Mouse (Mus musculus) heart, embryonic 14.5 days (tissue): ENCODE measurements around the gene 9130213A22Rik. TPM values are rescaled to one million over a fixed set of nuclear protein-coding genes. Genes with fewer than 3 reads are reported as not detected.

ENCODE experiments used
- ATAC-seq: fragments of 200-750 bp; cut with Nextera tagmentation; 2 replicates; pipeline ENCODE4 v1.8.0; 2017; ENCODE audit warnings: low read depth, moderate TSS enrichment; ENCODE audit not compliant: insufficient number of reproducible peaks, insufficient read depth, low FRiP score
- H3K27ac ChIP-seq, 2 experiments: fragments of 200-500 bp in 1 of 2; fragments of 300-500 bp in 1 of 2; sonication (generic) in 1 of 2; replicated peaks in 1 of 2; 2 replicates each; pipeline ENCODE4 v1.5.1; 2012 to 2014; ENCODE audit warnings: low read depth in 2 of 2, low read length in 2 of 2, control low read depth in 1 of 2, mild to moderate bottlenecking in 1 of 2, mixed read lengths in 1 of 2; ENCODE audit not compliant: control insufficient read depth in 1 of 2, insufficient read depth in 1 of 2
- H3K27me3 ChIP-seq: fragments of 300-500 bp; sonication (generic); 2 replicates; pipeline ENCODE4 v1.6.1; 2014; ENCODE audit warnings: mild to moderate bottlenecking, low read length, control low read depth; ENCODE audit not compliant: control insufficient read depth, insufficient read depth
- H3K36me3 ChIP-seq: fragments of 300-500 bp; sonication (generic); 2 replicates; pipeline ENCODE4 v1.6.1; 2014; ENCODE audit warnings: mild to moderate bottlenecking, control low read depth, low read length, mixed read lengths; ENCODE audit not compliant: control insufficient read depth, insufficient read depth
- H3K4me1 ChIP-seq, 2 experiments: fragments of 200-500 bp in 1 of 2; fragments of 300-500 bp in 1 of 2; sonication (generic) in 1 of 2; 2 replicates each; pipeline ENCODE4 v1.6.1; 2012 to 2014; ENCODE audit warnings: low read length in 2 of 2, control low read depth in 1 of 2, mixed read lengths in 1 of 2; ENCODE audit not compliant: control insufficient read depth in 2 of 2, insufficient read depth in 2 of 2
- H3K4me2 ChIP-seq: fragments of 300-500 bp; sonication (generic); 2 replicates; pipeline ENCODE4 v1.6.1; 2014; ENCODE audit warnings: mild to moderate bottlenecking, low read length
- H3K4me3 ChIP-seq, 2 experiments: fragments of 200-500 bp in 1 of 2; fragments of 300-500 bp in 1 of 2; sonication (generic) in 1 of 2; 2 replicates each; pipeline ENCODE4 v1.5.1; 2012 to 2014; ENCODE audit warnings: low read length in 2 of 2, mild to moderate bottlenecking in 2 of 2, control low read depth in 1 of 2, low read depth in 1 of 2, moderate library complexity in 1 of 2; ENCODE audit not compliant: control insufficient read depth in 1 of 2, insufficient read depth in 1 of 2
- H3K9ac ChIP-seq: fragments of 300-500 bp; sonication (generic); 2 replicates; pipeline ENCODE4 v1.6.1; 2014; ENCODE audit warnings: mild to moderate bottlenecking, low read length
- H3K9me3 ChIP-seq: fragments of 300-500 bp; sonication (generic); 2 replicates; pipeline ENCODE4 v1.6.1; 2016; ENCODE audit warnings: low read length, control low read depth; ENCODE audit not compliant: control insufficient read depth
- WGBS: fragments of 180-500 bp; shearing (Covaris S2); extraction: QIAGEN DNeasy Blood & Tissue Kit; methylation state at CpG from one replicate; pipeline ENCODE4 v1.1.7; 2014; 5-methylcytosine and 5-hydroxymethylcytosine counted together
- polyA plus RNA-seq: library from polyadenylated mRNA; unstranded; fragments of >200 nt; fragmentation: Nextera tagmentation; extraction: Ambion mirVana; gene quantifications from 2 replicates; pipeline ENCODE4 v1.2.1, GENCODE M21; 2014

The 9130213A22Rik gene
- polyA plus RNA-seq, 1 experiment from 2014 or later: 0.28 TPM

DNA sequence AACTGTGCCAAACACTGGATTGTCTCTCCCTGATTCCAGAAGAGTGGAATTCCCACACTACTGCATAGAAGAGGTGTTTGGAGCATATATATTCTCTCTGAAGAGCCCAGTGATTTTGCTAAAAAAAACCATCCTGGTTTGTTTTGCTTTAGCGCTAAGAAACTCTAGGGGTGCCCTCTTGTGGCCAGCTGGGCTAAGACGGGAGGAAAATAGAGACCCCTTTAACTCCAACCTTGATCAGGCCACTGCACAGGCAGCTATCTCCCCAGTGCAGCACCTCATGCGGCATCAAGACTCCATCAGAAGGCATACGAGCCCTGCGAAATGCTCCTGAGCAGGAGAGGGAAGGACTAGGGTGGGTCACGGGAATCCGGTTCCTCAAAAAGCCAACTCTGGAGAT, 28.1 kb upstream of the 9130213A22Rik start:
- Histone ChIP-seq H3K9ac (peak overlapping the region; percentile 4; the same call in 1 of the 2 replicates), H3K27me3 (peaks cover 29% of the 10 kb centered on the region; the same call in 1 of the 2 replicates), H3K9me3 (no peaks in the 10 kb centered on the region), H3K36me3 (no peaks in the 10 kb centered on the region), H3K4me3 (peak overlapping the region; percentile 8 to 17; a peak in 3 of 4 replicates), H3K4me2 (peak overlapping the region; percentile 40), H3K4me1 (peaks cover 5 to 6% of the 10 kb centered on the region in 2 experiments; a peak in 3 of 4 replicates), H3K27ac (no peak overlapping the region)
- ATAC-seq: no peak
- WGBS: 5% methylated on average over 7 of the region's 7 CpGs

- H3K4me3 ChIP-seq: no peak overlapping the region
- H3K9me3 ChIP-seq: no peaks in the 10 kb centered on the region
- no peak for ATAC-seq
- H3K4me2 ChIP-seq: no peak overlapping the region
- H3K36me3 ChIP-seq: no peaks in the 10 kb centered on the region
- peaks cover 23% of the 10 kb centered on the region; the same call in 1 of the 2 replicates for H3K27me3 ChIP-seq
- WGBS: 43% methylated on average over 6 of the region's 6 CpGs
- H3K9ac ChIP-seq: 0 out of 2 replicates have a peak overlapping the region, but pooled peaks have one; percentile 3
- peaks cover 5 to 6% of the 10 kb centered on the region in 2 experiments; a peak in 3 of 4 replicates for H3K4me1 ChIP-seq
- H3K27ac ChIP-seq: no peak overlapping the region
Observed at GRCm38 (mm10) chr11:69149728-69150127, 27.3 kb upstream of the 9130213A22Rik start.

- H3K9me3 ChIP-seq: no peaks in the 10 kb centered on the region
- H3K9ac ChIP-seq: no peak overlapping the region
- no peak overlapping the region for H3K4me3 ChIP-seq
- peaks cover 13% of the 10 kb centered on the region; the same call in 1 of the 2 replicates for H3K27me3 ChIP-seq
- H3K27ac ChIP-seq: no peak overlapping the region
- ATAC-seq: no peak
- no peaks in the 10 kb centered on the region for H3K36me3 ChIP-seq
- WGBS: 87% methylated on average over 5 of the region's 5 CpGs
- peaks cover 5 to 6% of the 10 kb centered on the region in 2 experiments; a peak in 3 of 4 replicates for H3K4me1 ChIP-seq
- H3K4me2 ChIP-seq: no peak overlapping the region
Observed at GRCm38 (mm10) chr11:69148451-69148960, 26.1 kb upstream of the 9130213A22Rik start.

GRCm38 (mm10) chr11:69147546-69147945, 25.2 kb upstream of the 9130213A22Rik start:
- 66% methylated on average over 7 of the region's 7 CpGs for WGBS
- H3K4me2 ChIP-seq: no peak overlapping the region
- H3K27ac ChIP-seq: no peak overlapping the region
- no peak overlapping the region for H3K9ac ChIP-seq
- H3K27me3 ChIP-seq: peaks cover 9% of the 10 kb centered on the region; the same call in 1 of the 2 replicates
- no peak for ATAC-seq
- no peaks in the 10 kb centered on the region for H3K36me3 ChIP-seq
- no peak overlapping the region for H3K4me3 ChIP-seq
- H3K4me1 ChIP-seq: peaks cover 5 to 6% of the 10 kb centered on the region in 2 experiments; a peak in 3 of 4 replicates
- no peaks in the 10 kb centered on the region for H3K9me3 ChIP-seq

- no peak overlapping the region for H3K4me3 ChIP-seq
- whole genome bisulfite sequencing: 85% methylated on average over 6 of the region's 6 CpGs
- ATAC-seq: no peak
- peaks cover 4 to 6% of the 10 kb centered on the region in 2 experiments; a peak in 2 of 4 replicates for H3K4me1 ChIP-seq
- H3K9me3 ChIP-seq: no peaks in the 10 kb centered on the region
- no peak overlapping the region for H3K27ac ChIP-seq
- no peak overlapping the region for H3K4me2 ChIP-seq
- no peaks in the 10 kb centered on the region for H3K36me3 ChIP-seq
- peaks cover 6% of the 10 kb centered on the region for H3K27me3 ChIP-seq
- H3K9ac ChIP-seq: no peak overlapping the region
Observed at GRCm38 (mm10) chr11:69135361-69135760, 13.0 kb upstream of the 9130213A22Rik start.

DNA sequence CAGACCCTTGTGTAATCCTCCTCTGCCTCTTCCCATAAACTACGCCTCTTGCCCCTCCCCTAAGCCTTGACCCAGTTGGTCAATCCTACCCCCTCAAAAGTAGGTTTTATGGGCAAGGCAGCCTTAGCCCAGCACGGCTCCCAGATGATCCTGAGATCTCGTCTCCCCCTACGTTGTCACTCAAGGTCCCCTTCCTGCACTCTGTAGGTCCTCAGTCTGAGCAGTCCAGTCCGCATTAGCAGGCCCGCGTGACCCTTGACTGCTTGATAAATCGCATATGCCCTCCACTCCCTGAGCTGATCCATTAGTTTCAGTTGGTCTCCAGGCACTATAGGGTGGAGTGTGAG, 12.2 kb upstream of the 9130213A22Rik start:
- H3K4me1 ChIP-seq: peaks cover 4 to 6% of the 10 kb centered on the region in 2 experiments; a peak in 2 of 4 replicates
- no peak overlapping the region for H3K27ac ChIP-seq
- no peaks in the 10 kb centered on the region for H3K36me3 ChIP-seq
- H3K9me3 ChIP-seq: no peaks in the 10 kb centered on the region
- 37% methylated on average over 8 of the region's 8 CpGs for WGBS
- peaks cover 6% of the 10 kb centered on the region for H3K27me3 ChIP-seq
- H3K4me3 ChIP-seq: peak overlapping the region; percentile 41 to 43
- H3K9ac ChIP-seq: peak overlapping the region; percentile 63
- no peak for ATAC-seq
- peak overlapping the region; percentile 91 for H3K4me2 ChIP-seq

- ATAC-seq: peak; percentile 62
- Histone ChIP-seq H3K4me3 (peak overlapping the region; percentile 41 to 43), H3K9me3 (no peaks in the 10 kb centered on the region), H3K9ac (peak overlapping the region; percentile 63), H3K27ac (no peak overlapping the region), H3K4me2 (peak overlapping the region; percentile 91), H3K4me1 (peaks cover 4 to 6% of the 10 kb centered on the region in 2 experiments; a peak in 2 of 4 replicates), H3K36me3 (no peaks in the 10 kb centered on the region), H3K27me3 (peaks cover 6% of the 10 kb centered on the region)
- 2% methylated on average over 34 of the region's 34 CpGs for WGBS
Observed at GRCm38 (mm10) chr11:69133923-69134621, 11.7 kb upstream of the 9130213A22Rik start.
